ENCODE assay signal across 25 mouse cellular contexts in genomic region chr12:34803721-34804120, GRCm38 (mm10).
"Had no signal": no experiment of that assay in that cellular context is flagged by ENCODE, and none has a peak within 500 bp of the region (broad histone marks: within the 10 kb centered on the region; RNA-seq: fewer than 3 reads in every experiment).

No protein-coding gene starts in this region.

- H3K9me3 ChIP-seq: heart, embryonic 10.5 days; heart, embryonic 12.5 days; hindbrain, embryonic 10.5 days; hindbrain, embryonic 12.5 days; intestine, embryonic 15.5 days; limb, embryonic 10.5 days; limb, embryonic 12.5 days; liver, embryonic 13.5 days; liver, embryonic 15.5 days had no signal

- H3K4me3 ChIP-seq: heart, embryonic 10.5 days; heart, embryonic 12.5 days; hindbrain, embryonic 10.5 days; hindbrain, embryonic 12.5 days; intestine, embryonic 15.5 days; left cerebral cortex, adult 2 months; limb, embryonic 10.5 days; limb, embryonic 12.5 days; liver, embryonic 13.5 days; liver, embryonic 15.5 days had no signal

- H3K36me3 ChIP-seq: heart, embryonic 10.5 days; heart, embryonic 12.5 days; hindbrain, embryonic 10.5 days; hindbrain, embryonic 12.5 days; intestine, embryonic 15.5 days; limb, embryonic 10.5 days; limb, embryonic 12.5 days; liver, embryonic 13.5 days; liver, embryonic 15.5 days had no signal

- ATAC-seq: hindbrain, embryonic 16.5 days; inflammation-experienced regulatory T-cells, adult 6 months; intestine, embryonic 15.5 days; intestine, postnatal 0 days had no signal

- H3K9ac ChIP-seq: heart, embryonic 12.5 days; hindbrain, embryonic 12.5 days; hindbrain, embryonic 14.5 days; intestine, embryonic 15.5 days; limb, embryonic 12.5 days; liver, embryonic 13.5 days; liver, embryonic 15.5 days had no signal

- H3K27ac ChIP-seq: heart, embryonic 10.5 days; hindbrain, embryonic 10.5 days; hindbrain, embryonic 12.5 days; hindbrain, embryonic 14.5 days; intestine, embryonic 15.5 days; limb, embryonic 10.5 days; limb, embryonic 12.5 days; liver, embryonic 13.5 days; liver, embryonic 15.5 days had no signal

- DNase-seq: gastrocnemius, postnatal 25 days; heart, adult 18-20 months; heart, postnatal 10 days; heart, postnatal 4 days; kidney, adult 18-20 months; kidney, adult 8-10 months; kidney, postnatal 10 days; kidney, postnatal 25 days; kidney, postnatal 4 days; liver; liver, embryonic 13.5 days had no signal

- H3K4me2 ChIP-seq: heart, embryonic 12.5 days; hindbrain, embryonic 12.5 days; hindbrain, embryonic 14.5 days; intestine, embryonic 15.5 days; limb, embryonic 12.5 days; liver, embryonic 11.5 days; liver, embryonic 13.5 days; liver, embryonic 15.5 days had no signal

- H3K4me1 ChIP-seq: heart, embryonic 10.5 days; heart, embryonic 12.5 days; hindbrain, embryonic 10.5 days; hindbrain, embryonic 12.5 days; intestine, embryonic 15.5 days; liver, embryonic 13.5 days; liver, embryonic 15.5 days had no signal

- H3K27me3 ChIP-seq: heart, embryonic 12.5 days; hindbrain, embryonic 12.5 days; intestine, embryonic 15.5 days; limb, embryonic 12.5 days; liver, embryonic 13.5 days; liver, embryonic 15.5 days had no signal
